Mouse (Mus musculus): ENCODE measurements around the gene Rab40b. TPM values are rescaled to one million over a fixed set of nuclear protein-coding genes. Genes with fewer than 3 reads are reported as not detected.
"Not testable (repeated sequence)": the region's sequence is repeated elsewhere in the genome, so short reads cannot be mapped to it uniquely, and the experiment has no call there.

The Rab40b gene
- total and polyA plus RNA-seq, 2 experiments from 2014 or later = 7.6 to 9.9 TPM

GRCm38 (mm10) chr11:121331641-121332040 lies 56.4 kb downstream of the Rab40b start:
- DNase-seq (ENCODE audit: low spot score) = no peak
- Histone ChIP-seq H3K4me3 (ENCODE audit: low read length) (no peak overlapping the region), H3K9ac (replicated peaks; ENCODE audit: low read length) (no peak overlapping the region), H3K4me1 (ENCODE audit: insufficient read depth, low read length) (no peaks in the 10 kb centered on the region), H3K9me3 (ENCODE audit: low read length) (no peaks in the 10 kb centered on the region), H3K36me3 (ENCODE audit: insufficient read depth, low read length) (peaks cover 33% of the 10 kb centered on the region), H3K4me2 (ENCODE audit: low read depth, low read length) (no peak overlapping the region), H3K27ac (no peak overlapping the region), H3K27me3 (ENCODE audit: insufficient read depth, low read length) (no peaks in the 10 kb centered on the region)
- TF ChIP-seq CTCF (IDR thresholded peaks at IDR 0.05; ENCODE audit: low read depth) = no peak
- no peak for ATAC-seq
- WGBS = 95% methylated on average over 3 of the region's 3 CpGs

GRCm38 (mm10) chr11:121328619-121329018 lies 59.4 kb downstream of the Rab40b start:
- Histone ChIP-seq H3K9me3 (ENCODE audit: low read length) (no peaks in the 10 kb centered on the region), H3K4me2 (ENCODE audit: low read depth, low read length) (no peak overlapping the region), H3K9ac (replicated peaks; ENCODE audit: low read length) (no peak overlapping the region), H3K4me1 (ENCODE audit: insufficient read depth, low read length) (no peaks in the 10 kb centered on the region), H3K36me3 (ENCODE audit: insufficient read depth, low read length) (peaks cover 21% of the 10 kb centered on the region), H3K27me3 (ENCODE audit: insufficient read depth, low read length) (no peaks in the 10 kb centered on the region), H3K4me3 (ENCODE audit: low read length) (no peak overlapping the region), H3K27ac (no peak overlapping the region)
- no peak for TF ChIP-seq CTCF (IDR thresholded peaks at IDR 0.05; ENCODE audit: low read depth)
- ATAC-seq (no peak), DNase-seq (ENCODE audit: low spot score) (no peak)

GRCm38 (mm10) chr11:121328206-121328605 lies 59.8 kb downstream of the Rab40b start:
- Histone ChIP-seq H3K9me3 (ENCODE audit: low read length) (no peaks in the 10 kb centered on the region), H3K36me3 (ENCODE audit: insufficient read depth, low read length) (peaks cover 21% of the 10 kb centered on the region), H3K4me2 (ENCODE audit: low read depth, low read length) (no peak overlapping the region), H3K27ac (no peak overlapping the region), H3K9ac (replicated peaks; ENCODE audit: low read length) (no peak overlapping the region), H3K4me3 (ENCODE audit: low read length) (no peak overlapping the region), H3K27me3 (ENCODE audit: insufficient read depth, low read length) (no peaks in the 10 kb centered on the region), H3K4me1 (ENCODE audit: insufficient read depth, low read length) (no peaks in the 10 kb centered on the region)
- 98% methylated on average over 9 of the region's 9 CpGs for WGBS
- ATAC-seq (no peak), DNase-seq (ENCODE audit: low spot score) (no peak)
- no peak for TF ChIP-seq CTCF (IDR thresholded peaks at IDR 0.05; ENCODE audit: low read depth)

GRCm38 (mm10) chr11:121326681-121327080 lies 61.4 kb downstream of the Rab40b start:
- TF ChIP-seq CTCF (IDR thresholded peaks at IDR 0.05; ENCODE audit: low read depth) = no peak
- ATAC-seq (no peak), DNase-seq (ENCODE audit: low spot score) (no peak)
- Histone ChIP-seq H3K9ac (replicated peaks; ENCODE audit: low read length) (no peak overlapping the region), H3K4me1 (ENCODE audit: insufficient read depth, low read length) (no peaks in the 10 kb centered on the region), H3K9me3 (ENCODE audit: low read length) (no peaks in the 10 kb centered on the region), H3K4me3 (ENCODE audit: low read length) (no peak overlapping the region), H3K4me2 (ENCODE audit: low read depth, low read length) (no peak overlapping the region), H3K27ac (no peak overlapping the region), H3K27me3 (ENCODE audit: insufficient read depth, low read length) (no peaks in the 10 kb centered on the region), H3K36me3 (ENCODE audit: insufficient read depth, low read length) (peaks cover 21% of the 10 kb centered on the region)
- 97% methylated on average over 5 of the region's 5 CpGs for WGBS

GRCm38 (mm10) chr11:121326034-121326433 lies 62.0 kb downstream of the Rab40b start:
- no peaks in the 10 kb centered on the region for H3K4me1 ChIP-seq (ENCODE audit: insufficient read depth, low read length)
- WGBS = 87% methylated on average over 1 of the region's 1 CpGs
- no peak overlapping the region for H3K4me2 ChIP-seq (ENCODE audit: low read depth, low read length)
- H3K36me3 ChIP-seq (ENCODE audit: insufficient read depth, low read length) = peaks cover 21% of the 10 kb centered on the region
- H3K4me3 ChIP-seq (ENCODE audit: low read length) = no peak overlapping the region
- no peak overlapping the region for H3K27ac ChIP-seq
- H3K9me3 ChIP-seq (ENCODE audit: low read length) = no peaks in the 10 kb centered on the region
- TF ChIP-seq CTCF (IDR thresholded peaks at IDR 0.05; ENCODE audit: low read depth) = no peak
- ATAC-seq (no peak), DNase-seq (ENCODE audit: low spot score) (no peak)
- no peaks in the 10 kb centered on the region for H3K27me3 ChIP-seq (ENCODE audit: insufficient read depth, low read length)
- no peak overlapping the region for H3K9ac ChIP-seq (replicated peaks; ENCODE audit: low read length)

- H3K4me2 ChIP-seq (ENCODE audit: low read depth, low read length); H3K9ac ChIP-seq (replicated peaks; ENCODE audit: low read length); DNase-seq (ENCODE audit: low spot score); H3K4me1 ChIP-seq (ENCODE audit: insufficient read depth, low read length); ATAC-seq; H3K9me3 ChIP-seq (ENCODE audit: low read length); H3K27me3 ChIP-seq (ENCODE audit: insufficient read depth, low read length); H3K27ac ChIP-seq; H3K4me3 ChIP-seq (ENCODE audit: low read length): not testable (repeated sequence)
- 92% methylated on average over 6 of the region's 6 CpGs for WGBS
- peaks cover 44% of the 10 kb centered on the region; the same call in 1 of the 2 replicates for H3K36me3 ChIP-seq (ENCODE audit: insufficient read depth, low read length)
Observed at GRCm38 (mm10) chr11:121307712-121308111, 80.3 kb downstream of the Rab40b start.

GRCm38 (mm10) chr11:121306608-121307007 lies 81.4 kb downstream of the Rab40b start:
- TF ChIP-seq CTCF (IDR thresholded peaks at IDR 0.05; ENCODE audit: low read depth) = no peak
- no peak overlapping the region for H3K9ac ChIP-seq (replicated peaks; ENCODE audit: low read length)
- H3K27me3 ChIP-seq (ENCODE audit: insufficient read depth, low read length) = no peaks in the 10 kb centered on the region
- DNase-seq (ENCODE audit: low spot score) (no peak), ATAC-seq (no peak)
- H3K4me3 ChIP-seq (ENCODE audit: low read length) = no peak overlapping the region
- H3K4me2 ChIP-seq (ENCODE audit: low read depth, low read length) = no peak overlapping the region
- H3K36me3 ChIP-seq (ENCODE audit: insufficient read depth, low read length) = peaks cover 50% of the 10 kb centered on the region; the same call in 1 of the 2 replicates
- no peaks in the 10 kb centered on the region for H3K4me1 ChIP-seq (ENCODE audit: insufficient read depth, low read length)
- no peak overlapping the region for H3K27ac ChIP-seq
- 93% methylated on average over 8 of the region's 8 CpGs for WGBS
- 0 out of 2 replicates have a peak, but pooled peaks cover 3% of the 10 kb centered on the region for H3K9me3 ChIP-seq (ENCODE audit: low read length)

Small RNAs within 50 kb of the gene (microRNA-seq; reads per million reads assigned to microRNA genes)
- 0.18 to 0.72 reads per million in 2 experiments for gene Mir7236

Other genes starting within 250 kb of the Rab40b start
- gene Tex19.1, start 242.1 kb downstream of the Rab40b start, total RNA-seq (2014; rRNA removed) = not detected in 2 replicates
- gene Tex19.1, start 242.1 kb downstream of the Rab40b start, polyA plus RNA-seq (2015; fragmentation: Nextera tagmentation; extraction: Ambion mirVana) = not detected in 2 replicates
- 0.16 and 2.1 TPM in 2 replicates for gene Uts2r, start 228.0 kb downstream of the Rab40b start, total RNA-seq (2014; rRNA removed)
- 0.61 and 0.84 TPM in 2 replicates for gene Uts2r, start 228.0 kb downstream of the Rab40b start, polyA plus RNA-seq (2015; fragmentation: Nextera tagmentation; extraction: Ambion mirVana)
- 80.2 and 89.6 TPM in 2 replicates for gene Hexdc, start 183.8 kb downstream of the Rab40b start, total RNA-seq (2014; rRNA removed)
- 30.7 and 35.2 TPM in 2 replicates for gene Hexdc, start 183.8 kb downstream of the Rab40b start, polyA plus RNA-seq (2015; fragmentation: Nextera tagmentation; extraction: Ambion mirVana)
- 16.7 and 20.1 TPM in 2 replicates for gene Ogfod3, start 183.5 kb downstream of the Rab40b start, total RNA-seq (2014; rRNA removed)
- 34.8 and 35.3 TPM in 2 replicates for gene Ogfod3, start 183.5 kb downstream of the Rab40b start, polyA plus RNA-seq (2015; fragmentation: Nextera tagmentation; extraction: Ambion mirVana)
- gene Cybc1, start 158.9 kb downstream of the Rab40b start, total RNA-seq (2014; rRNA removed) = 20.6 and 25.6 TPM in 2 replicates
- gene Cybc1, start 158.9 kb downstream of the Rab40b start, polyA plus RNA-seq (2015; fragmentation: Nextera tagmentation; extraction: Ambion mirVana) = 20.5 and 21.2 TPM in 2 replicates
- gene Narf, start 151.0 kb downstream of the Rab40b start, total RNA-seq (2014; rRNA removed) = 108 and 137 TPM in 2 replicates
- 34.3 and 36.2 TPM in 2 replicates for gene Narf, start 151.0 kb downstream of the Rab40b start, polyA plus RNA-seq (2015; fragmentation: Nextera tagmentation; extraction: Ambion mirVana)
- gene Foxk2, start 128.3 kb downstream of the Rab40b start, total RNA-seq (2014; rRNA removed) = 89.7 and 95.1 TPM in 2 replicates
- gene Foxk2, start 128.3 kb downstream of the Rab40b start, polyA plus RNA-seq (2015; fragmentation: Nextera tagmentation; extraction: Ambion mirVana) = 11.4 and 12.8 TPM in 2 replicates
- gene Wdr45b, start 33.8 kb downstream of the Rab40b start, total RNA-seq (2014; rRNA removed) = 77.9 and 78.0 TPM in 2 replicates
- 84.9 and 88.7 TPM in 2 replicates for gene Wdr45b, start 33.8 kb downstream of the Rab40b start, polyA plus RNA-seq (2015; fragmentation: Nextera tagmentation; extraction: Ambion mirVana)
- gene Fn3krp, start 33.1 kb upstream of the Rab40b start, total RNA-seq (2014; rRNA removed) = 21.4 and 25.2 TPM in 2 replicates
- 8.4 and 8.6 TPM in 2 replicates for gene Fn3krp, start 33.1 kb upstream of the Rab40b start, polyA plus RNA-seq (2015; fragmentation: Nextera tagmentation; extraction: Ambion mirVana)
- 4.5 and 13.4 TPM in 2 replicates for gene Fn3k, start 46.7 kb upstream of the Rab40b start, total RNA-seq (2014; rRNA removed)
- gene Fn3k, start 46.7 kb upstream of the Rab40b start, polyA plus RNA-seq (2015; fragmentation: Nextera tagmentation; extraction: Ambion mirVana) = 5.4 and 6.0 TPM in 2 replicates
- gene Tbcd, start 63.7 kb upstream of the Rab40b start, total RNA-seq (2014; rRNA removed) = 102 and 110 TPM in 2 replicates
- gene Tbcd, start 63.7 kb upstream of the Rab40b start, polyA plus RNA-seq (2015; fragmentation: Nextera tagmentation; extraction: Ambion mirVana) = 55.6 and 57.1 TPM in 2 replicates
- gene Zfp750, start 131.1 kb upstream of the Rab40b start, total RNA-seq (2014; rRNA removed) = 0.05 TPM in 1 of 2 replicates, not detected in the other
- 0.18 and 0.21 TPM in 2 replicates for gene Zfp750, start 131.1 kb upstream of the Rab40b start, polyA plus RNA-seq (2015; fragmentation: Nextera tagmentation; extraction: Ambion mirVana)

Data from hindbrain, postnatal 0 days (tissue).